Mouse (Mus musculus) ES-Bruce4 (cell line): ENCODE results near the gene Polr1c.

Experiments
- EP300 ChIP-seq: IDR thresholded peaks from 2 replicates; pipeline ENCODE4 v1.6.1; 2011; ENCODE audit warnings: low read depth, low read length; ENCODE audit not compliant: insufficient read depth
- POLR2A ChIP-seq: IDR thresholded peaks from one replicate; pipeline ENCODE4 v1.8.1; 2011; ENCODE audit warnings: low read length; ENCODE audit not compliant: insufficient read depth

DNA sequence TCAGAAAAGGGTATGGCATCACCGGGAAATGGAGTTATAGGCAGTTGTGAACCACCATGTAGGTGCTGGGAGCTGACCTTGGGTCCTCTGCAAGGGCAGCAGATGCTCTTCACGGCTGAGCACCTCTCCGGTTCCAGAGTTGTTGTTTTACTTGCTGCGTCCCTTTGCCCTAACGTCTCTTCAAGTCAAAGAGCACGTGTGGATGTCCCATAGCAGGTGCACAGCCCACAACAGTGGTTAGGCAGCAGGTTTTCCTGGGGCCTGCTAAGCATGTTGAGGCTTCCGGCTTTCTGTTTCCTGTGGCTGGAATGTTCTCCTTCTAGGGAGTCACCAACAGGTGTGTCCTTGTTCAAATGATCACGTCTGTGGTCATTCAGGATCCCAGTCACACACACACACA, 36.1 kb upstream of the Polr1c start:
- TF ChIP-seq EP300 (no peak), POLR2A (no peak)
